Mouse (Mus musculus): ENCODE results near the gene Ccndbp1. TPM values are rescaled to one million over a fixed set of nuclear protein-coding genes. Genes with fewer than 3 reads are reported as not detected.

Gene Ccndbp1
- 42.3 and 45.7 TPM in 2 replicates for polyA plus RNA-seq (2015; fragmentation: Nextera tagmentation; extraction: Ambion mirVana)

- H3K27me3 ChIP-seq (ENCODE audit: control insufficient read depth, insufficient read depth, low read length), result no peaks in the 10 kb centered on the region
- H3K4me3 ChIP-seq (ENCODE audit: low read length), result peak within 1 kb of the TSS; percentile 93
- peaks cover 3% of the 10 kb centered on the region for H3K36me3 ChIP-seq (ENCODE audit: control insufficient read depth, insufficient read depth)
- peak within 1 kb of the TSS; percentile 85 for H3K9ac ChIP-seq (ENCODE audit: low read length)
- H3K9me3 ChIP-seq (replicated peaks; ENCODE audit: control insufficient read depth, low read length), result no peaks in the 10 kb centered on the region
- peak within 1 kb of the TSS; percentile 93 for H3K4me2 ChIP-seq (ENCODE audit: low read depth, low read length)
- WGBS, result 2% methylated on average over 32 of the region's 34 CpGs
- H3K4me1 ChIP-seq (ENCODE audit: control insufficient read depth, insufficient read depth, low read length), result peaks cover 7% of the 10 kb centered on the region
- H3K27ac ChIP-seq (ENCODE audit: low read length), result peak within 1 kb of the TSS; percentile 44
- peak; percentile 98 for ATAC-seq (replicated peaks; ENCODE audit: extremely low read depth, insufficient read depth, low FRiP score)
Measured at GRCm38 (mm10) chr2:121007925-121008663, at the start of gene Ccndbp1. Gene Ccndbp1, plus strand, starts transcription at chr2:121008403.

- H3K27ac ChIP-seq (ENCODE audit: low read length), result no peak overlapping the region
Measured at GRCm38 (mm10) chr2:120959363-120959762, 48.8 kb upstream of the Ccndbp1 start.

GRCm38 (mm10) chr2:120959827-120960226 is 48.4 kb upstream of the Ccndbp1 start:
- Histone ChIP-seq H3K27ac (ENCODE audit: low read length) (no peak overlapping the region), H3K27me3 (ENCODE audit: control insufficient read depth, insufficient read depth, low read length) (no peaks in the 10 kb centered on the region), H3K4me1 (ENCODE audit: control insufficient read depth, insufficient read depth, low read length) (no peaks in the 10 kb centered on the region), H3K4me2 (ENCODE audit: low read depth, low read length) (no peak overlapping the region), H3K36me3 (ENCODE audit: control insufficient read depth, insufficient read depth) (no peaks in the 10 kb centered on the region; the same call in 1 of the 2 replicates), H3K9ac (ENCODE audit: low read length) (no peak overlapping the region), H3K4me3 (ENCODE audit: low read length) (no peak overlapping the region), H3K9me3 (replicated peaks; ENCODE audit: control insufficient read depth, low read length) (no peaks in the 10 kb centered on the region)
- WGBS, result 73% methylated on average over 5 of the region's 5 CpGs
- no peak for ATAC-seq (replicated peaks; ENCODE audit: extremely low read depth, insufficient read depth, low FRiP score)

More at GRCm38 (mm10) chr2:120959363-120959762, 48.8 kb upstream of the Ccndbp1 start:
- Histone ChIP-seq H3K4me3 (ENCODE audit: low read length) (no peak overlapping the region), H3K27me3 (ENCODE audit: control insufficient read depth, insufficient read depth, low read length) (no peaks in the 10 kb centered on the region), H3K36me3 (ENCODE audit: control insufficient read depth, insufficient read depth) (peaks cover 2% of the 10 kb centered on the region; the same call in 1 of the 2 replicates), H3K9ac (ENCODE audit: low read length) (no peak overlapping the region), H3K9me3 (replicated peaks; ENCODE audit: control insufficient read depth, low read length) (no peaks in the 10 kb centered on the region), H3K4me1 (ENCODE audit: control insufficient read depth, insufficient read depth, low read length) (no peaks in the 10 kb centered on the region), H3K4me2 (ENCODE audit: low read depth, low read length) (no peak overlapping the region)
- ATAC-seq (replicated peaks; ENCODE audit: extremely low read depth, insufficient read depth, low FRiP score), result no peak
- 78% methylated on average over 2 of the region's 2 CpGs for WGBS

DNA sequence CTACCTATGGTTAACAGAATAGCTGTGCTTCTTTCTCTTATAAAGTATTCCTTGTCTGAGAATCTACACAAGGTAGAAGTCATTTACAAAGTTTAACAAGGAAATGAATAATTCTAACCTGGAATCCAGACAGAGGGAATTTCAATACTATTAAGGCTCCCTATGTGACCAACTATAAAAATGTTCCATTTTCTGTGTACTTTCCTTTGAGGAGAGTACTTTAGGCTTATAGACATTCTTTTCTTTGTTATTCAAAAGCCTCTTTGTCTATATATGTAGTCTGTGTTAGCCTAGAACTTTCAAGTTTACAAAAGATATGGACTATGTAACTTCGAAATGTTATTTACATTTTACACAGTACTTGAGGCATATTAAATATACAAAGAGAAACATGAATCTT is 47.9 kb upstream of the Ccndbp1 start:
- H3K4me2 ChIP-seq (ENCODE audit: low read depth, low read length), result no peak overlapping the region
- no peak overlapping the region for H3K27ac ChIP-seq (ENCODE audit: low read length)
- WGBS, result 86% methylated on average over 1 of the region's 1 CpGs
- H3K9ac ChIP-seq (ENCODE audit: low read length), result no peak overlapping the region
- H3K27me3 ChIP-seq (ENCODE audit: control insufficient read depth, insufficient read depth, low read length), result no peaks in the 10 kb centered on the region
- no peaks in the 10 kb centered on the region for H3K9me3 ChIP-seq (replicated peaks; ENCODE audit: control insufficient read depth, low read length)
- no peaks in the 10 kb centered on the region for H3K4me1 ChIP-seq (ENCODE audit: control insufficient read depth, insufficient read depth, low read length)
- H3K36me3 ChIP-seq (ENCODE audit: control insufficient read depth, insufficient read depth), result no peaks in the 10 kb centered on the region
- no peak overlapping the region for H3K4me3 ChIP-seq (ENCODE audit: low read length)
- no peak for ATAC-seq (replicated peaks; ENCODE audit: extremely low read depth, insufficient read depth, low FRiP score)

DNA sequence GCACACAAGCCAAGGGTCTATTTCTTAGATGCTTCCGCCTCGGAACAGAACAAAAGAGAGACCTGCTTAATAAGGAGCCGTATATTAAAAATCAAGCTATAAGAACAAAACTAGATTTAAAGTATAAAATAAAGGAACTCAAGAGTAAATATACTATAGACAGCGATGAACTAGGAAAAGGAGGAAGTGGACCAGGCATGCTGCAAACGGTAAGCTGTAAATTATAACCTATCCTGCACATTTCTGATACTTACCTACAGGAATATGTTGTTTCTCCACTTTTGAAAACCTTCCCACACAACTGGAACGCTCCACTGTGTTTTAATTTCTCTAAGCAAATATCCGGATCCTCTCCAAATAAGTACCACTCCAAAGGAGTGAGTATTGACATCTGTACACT is 45.1 kb upstream of the Ccndbp1 start:
- Histone ChIP-seq H3K9me3 (replicated peaks; ENCODE audit: control insufficient read depth, low read length) (no peaks in the 10 kb centered on the region), H3K4me2 (ENCODE audit: low read depth, low read length) (no peak overlapping the region), H3K4me3 (ENCODE audit: low read length) (no peak overlapping the region), H3K27me3 (ENCODE audit: control insufficient read depth, insufficient read depth, low read length) (no peaks in the 10 kb centered on the region), H3K4me1 (ENCODE audit: control insufficient read depth, insufficient read depth, low read length) (no peaks in the 10 kb centered on the region), H3K36me3 (ENCODE audit: control insufficient read depth, insufficient read depth) (no peaks in the 10 kb centered on the region), H3K9ac (ENCODE audit: low read length) (no peak overlapping the region), H3K27ac (ENCODE audit: low read length) (no peak overlapping the region)
- ATAC-seq (replicated peaks; ENCODE audit: extremely low read depth, insufficient read depth, low FRiP score), result no peak
- WGBS, result 89% methylated on average over 7 of the region's 7 CpGs

GRCm38 (mm10) chr2:120965486-120965885 is 42.7 kb upstream of the Ccndbp1 start:
- Histone ChIP-seq H3K4me1 (ENCODE audit: control insufficient read depth, insufficient read depth, low read length) (peaks cover 9% of the 10 kb centered on the region), H3K9ac (ENCODE audit: low read length) (no peak overlapping the region), H3K27me3 (ENCODE audit: control insufficient read depth, insufficient read depth, low read length) (no peaks in the 10 kb centered on the region), H3K27ac (ENCODE audit: low read length) (no peak overlapping the region), H3K36me3 (ENCODE audit: control insufficient read depth, insufficient read depth) (no peaks in the 10 kb centered on the region), H3K4me2 (ENCODE audit: low read depth, low read length) (no peak overlapping the region), H3K9me3 (replicated peaks; ENCODE audit: control insufficient read depth, low read length) (no peaks in the 10 kb centered on the region), H3K4me3 (ENCODE audit: low read length) (no peak overlapping the region)
- 76% methylated on average over 3 of the region's 3 CpGs for WGBS
- no peak for ATAC-seq (replicated peaks; ENCODE audit: extremely low read depth, insufficient read depth, low FRiP score)

- WGBS, result under 1% methylated on average over 23 of the region's 23 CpGs
- no peaks in the 10 kb centered on the region for H3K36me3 ChIP-seq (ENCODE audit: control insufficient read depth, insufficient read depth)
- H3K4me1 ChIP-seq (ENCODE audit: control insufficient read depth, insufficient read depth, low read length), result peaks cover 11% of the 10 kb centered on the region
- peak; percentile 11; the same call in 1 of the 2 replicates for ATAC-seq (replicated peaks; ENCODE audit: extremely low read depth, insufficient read depth, low FRiP score)
- peak overlapping the region; percentile 95 for H3K9ac ChIP-seq (ENCODE audit: low read length)
- no peaks in the 10 kb centered on the region for H3K9me3 ChIP-seq (replicated peaks; ENCODE audit: control insufficient read depth, low read length)
- peak overlapping the region; percentile 70 for H3K27ac ChIP-seq (ENCODE audit: low read length)
- no peaks in the 10 kb centered on the region for H3K27me3 ChIP-seq (ENCODE audit: control insufficient read depth, insufficient read depth, low read length)
- peak overlapping the region; percentile 80 for H3K4me3 ChIP-seq (ENCODE audit: low read length)
- peak overlapping the region; percentile 90 for H3K4me2 ChIP-seq (ENCODE audit: low read depth, low read length)
Measured at GRCm38 (mm10) chr2:120970045-120970539, 38.1 kb upstream of the Ccndbp1 start.

DNA sequence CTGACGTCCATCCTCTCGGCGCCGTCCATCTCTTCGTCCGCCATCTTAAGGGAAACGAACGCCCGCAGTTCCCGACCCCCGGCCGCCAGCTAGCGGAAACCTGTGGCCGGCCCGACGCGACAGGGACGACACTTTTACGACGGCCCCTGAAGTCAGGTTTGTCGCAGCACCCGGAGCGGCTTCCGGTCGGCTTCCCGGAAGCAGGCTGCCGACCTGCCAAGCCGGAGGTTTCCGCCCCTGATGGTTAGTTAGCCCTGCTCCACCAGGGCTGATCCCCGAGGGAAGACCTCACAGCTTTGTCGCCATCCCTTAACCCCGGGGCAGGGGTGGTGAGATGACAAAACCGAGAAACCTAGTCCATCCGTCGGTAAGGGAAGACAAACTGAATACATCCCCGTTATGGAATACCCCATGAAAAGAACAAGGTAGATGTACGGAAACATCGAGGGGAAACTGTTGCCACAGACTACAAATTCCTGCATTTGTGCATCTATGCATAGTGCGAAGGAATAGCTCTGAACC is 37.6 kb upstream of the Ccndbp1 start, which contains the start of gene Ubr1:
Gene Ubr1 (minus strand): TSS at position 157 of the 522 bp plus-strand sequence.
- H3K36me3 ChIP-seq (ENCODE audit: control insufficient read depth, insufficient read depth), result no peaks in the 10 kb centered on the region
- no peaks in the 10 kb centered on the region for H3K9me3 ChIP-seq (replicated peaks; ENCODE audit: control insufficient read depth, low read length)
- peak within 1 kb of the TSS; percentile 70 for H3K27ac ChIP-seq (ENCODE audit: low read length)
- H3K4me1 ChIP-seq (ENCODE audit: control insufficient read depth, insufficient read depth, low read length), result peaks cover 11% of the 10 kb centered on the region
- H3K4me3 ChIP-seq (ENCODE audit: low read length), result peak within 1 kb of the TSS; percentile 80
- under 1% methylated on average over 39 of the region's 39 CpGs for WGBS
- peak within 1 kb of the TSS; percentile 90 for H3K4me2 ChIP-seq (ENCODE audit: low read depth, low read length)
- peak within 1 kb of the TSS; percentile 95 for H3K9ac ChIP-seq (ENCODE audit: low read length)
- H3K27me3 ChIP-seq (ENCODE audit: control insufficient read depth, insufficient read depth, low read length), result no peaks in the 10 kb centered on the region
- ATAC-seq (replicated peaks; ENCODE audit: extremely low read depth, insufficient read depth, low FRiP score), result peak; percentile 83

GRCm38 (mm10) chr2:120971766-120972165 is 36.4 kb upstream of the Ccndbp1 start:
- Histone ChIP-seq H3K4me2 (ENCODE audit: low read depth, low read length) (no peak overlapping the region), H3K4me1 (ENCODE audit: control insufficient read depth, insufficient read depth, low read length) (peaks cover 11% of the 10 kb centered on the region), H3K4me3 (ENCODE audit: low read length) (no peak overlapping the region), H3K9me3 (replicated peaks; ENCODE audit: control insufficient read depth, low read length) (no peaks in the 10 kb centered on the region), H3K36me3 (ENCODE audit: control insufficient read depth, insufficient read depth) (no peaks in the 10 kb centered on the region), H3K27ac (ENCODE audit: low read length) (no peak overlapping the region), H3K9ac (ENCODE audit: low read length) (no peak overlapping the region), H3K27me3 (ENCODE audit: control insufficient read depth, insufficient read depth, low read length) (no peaks in the 10 kb centered on the region)
- 85% methylated on average over 4 of the region's 4 CpGs for WGBS
- ATAC-seq (replicated peaks; ENCODE audit: extremely low read depth, insufficient read depth, low FRiP score), result no peak

All from heart, embryonic 16.5 days (tissue).